Mouse (Mus musculus): Measurements from ENCODE around the gene Gkap1. TPM values are rescaled to one million over a fixed set of nuclear protein-coding genes. Genes with fewer than 3 reads are reported as not detected.

Gene Gkap1
- 21.0 and 21.5 TPM in 2 replicates for polyA plus RNA-seq (2014; fragmentation: Nextera tagmentation; extraction: Ambion mirVana)

DNA sequence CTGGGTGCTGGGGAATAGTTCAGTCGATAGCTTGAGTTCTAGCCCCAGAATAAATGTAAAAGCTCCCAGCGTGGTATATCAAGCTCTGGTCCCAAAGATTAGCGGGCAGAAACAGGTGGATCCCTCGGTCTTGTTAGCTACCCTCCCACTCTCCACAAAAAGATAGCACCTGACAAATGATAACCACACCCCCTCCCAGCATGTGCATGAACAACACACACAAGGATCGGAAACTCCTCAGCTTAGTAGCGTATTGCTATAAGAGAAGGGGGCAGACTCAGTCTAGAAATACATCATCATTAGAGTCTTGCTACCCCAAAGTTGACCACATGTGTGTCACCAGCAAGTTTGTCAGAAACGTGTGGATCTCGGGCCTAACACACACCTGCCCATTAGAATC, at the start of gene Gkap1:
Gkap1 (minus strand) TSS at position 101 of the 400 bp plus-strand sequence.
- H3K4me2 ChIP-seq (ENCODE audit: low read length), result peak within 1 kb of the TSS; percentile 77
- peak within 1 kb of the TSS; percentile 83 for H3K27ac ChIP-seq (ENCODE audit: low read depth)
- no peaks in the 10 kb centered on the region for H3K27me3 ChIP-seq (replicated peaks; ENCODE audit: control insufficient read depth, insufficient read depth, low read length)
- no peaks in the 10 kb centered on the region for H3K36me3 ChIP-seq (ENCODE audit: control insufficient read depth, insufficient read depth, low read length)
- no peak for DNase-seq (ENCODE audit: low spot score)
- peaks cover 13% of the 10 kb centered on the region; the same call in 1 of the 2 replicates for H3K4me1 ChIP-seq (replicated peaks; ENCODE audit: control insufficient read depth, insufficient read depth, low read length)
- H3K9me3 ChIP-seq (ENCODE audit: control insufficient read depth, low read length), result no peaks in the 10 kb centered on the region
- ATAC-seq (replicated peaks; ENCODE audit: low FRiP score, low TSS enrichment, low read depth), result no peak
- WGBS, result 75% methylated on average over 8 of the region's 8 CpGs
- H3K9ac ChIP-seq (ENCODE audit: low read length), result peak within 1 kb of the TSS; percentile 75
- H3K4me3 ChIP-seq (ENCODE audit: low read depth, low read length), result peak within 1 kb of the TSS; percentile 72

DNA sequence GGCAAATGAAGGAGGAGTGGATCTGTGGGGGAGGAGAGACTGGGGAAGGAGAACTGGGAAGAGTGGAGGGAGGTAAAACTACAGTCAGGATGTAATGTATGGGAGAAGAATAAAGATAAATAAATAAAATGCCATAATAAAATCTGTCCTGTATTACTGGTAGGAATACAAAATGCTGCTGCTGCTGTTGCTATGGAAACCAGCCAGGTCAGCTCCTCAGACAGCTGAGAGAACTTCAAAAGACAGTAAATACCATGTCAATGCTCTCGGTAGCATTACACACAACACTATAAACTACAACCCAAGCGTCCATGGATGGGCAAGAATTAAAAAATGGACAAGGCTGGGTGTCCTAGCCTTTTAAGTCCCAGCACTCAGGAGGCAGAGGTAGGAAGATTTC, 42.3 kb upstream of the Gkap1 start:
- no peak for ATAC-seq (replicated peaks; ENCODE audit: low FRiP score, low TSS enrichment, low read depth)
- no peaks in the 10 kb centered on the region for H3K36me3 ChIP-seq (ENCODE audit: control insufficient read depth, insufficient read depth, low read length)
- no peak overlapping the region for H3K27ac ChIP-seq (ENCODE audit: low read depth)
- no peaks in the 10 kb centered on the region for H3K27me3 ChIP-seq (replicated peaks; ENCODE audit: control insufficient read depth, insufficient read depth, low read length)
- no peak overlapping the region for H3K4me2 ChIP-seq (ENCODE audit: low read length)
- H3K4me3 ChIP-seq (ENCODE audit: low read depth, low read length), result no peak overlapping the region
- no peak overlapping the region for H3K9ac ChIP-seq (ENCODE audit: low read length)
- no peaks in the 10 kb centered on the region for H3K9me3 ChIP-seq (ENCODE audit: control insufficient read depth, low read length)
- H3K4me1 ChIP-seq (replicated peaks; ENCODE audit: control insufficient read depth, insufficient read depth, low read length), result no peaks in the 10 kb centered on the region
- 62% methylated on average over 2 of the region's 2 CpGs for WGBS
- DNase-seq (ENCODE audit: low spot score), result no peak

DNA sequence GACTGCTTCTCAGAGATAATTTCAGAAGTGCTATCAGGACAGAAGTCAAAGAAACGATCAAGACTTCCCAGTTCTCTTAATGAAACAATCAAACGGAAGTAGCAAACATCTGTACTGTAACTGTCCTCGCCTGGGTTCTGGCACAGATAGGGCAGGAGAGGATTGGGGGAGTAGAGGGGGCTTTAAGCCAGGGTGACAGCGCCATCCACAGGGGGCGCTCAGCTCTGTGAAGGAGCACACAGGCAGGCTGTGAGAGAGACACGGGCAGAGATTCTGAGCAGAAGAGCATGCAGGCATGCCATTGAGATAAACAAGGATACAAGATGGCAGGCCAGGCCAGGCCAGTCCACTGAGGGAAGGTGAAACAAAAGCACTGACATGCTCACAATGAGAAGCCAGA, 39.5 kb upstream of the Gkap1 start:
- WGBS, result 61% methylated on average over 6 of the region's 6 CpGs
- ATAC-seq (replicated peaks; ENCODE audit: low FRiP score, low TSS enrichment, low read depth) (no peak), DNase-seq (ENCODE audit: low spot score) (no peak)
- Histone ChIP-seq H3K36me3 (ENCODE audit: control insufficient read depth, insufficient read depth, low read length) (no peaks in the 10 kb centered on the region), H3K4me3 (ENCODE audit: low read depth, low read length) (no peak overlapping the region), H3K27me3 (replicated peaks; ENCODE audit: control insufficient read depth, insufficient read depth, low read length) (no peaks in the 10 kb centered on the region), H3K9ac (ENCODE audit: low read length) (no peak overlapping the region), H3K4me2 (ENCODE audit: low read length) (no peak overlapping the region), H3K4me1 (replicated peaks; ENCODE audit: control insufficient read depth, insufficient read depth, low read length) (no peaks in the 10 kb centered on the region), H3K27ac (ENCODE audit: low read depth) (no peak overlapping the region), H3K9me3 (ENCODE audit: control insufficient read depth, low read length) (no peaks in the 10 kb centered on the region)

DNA sequence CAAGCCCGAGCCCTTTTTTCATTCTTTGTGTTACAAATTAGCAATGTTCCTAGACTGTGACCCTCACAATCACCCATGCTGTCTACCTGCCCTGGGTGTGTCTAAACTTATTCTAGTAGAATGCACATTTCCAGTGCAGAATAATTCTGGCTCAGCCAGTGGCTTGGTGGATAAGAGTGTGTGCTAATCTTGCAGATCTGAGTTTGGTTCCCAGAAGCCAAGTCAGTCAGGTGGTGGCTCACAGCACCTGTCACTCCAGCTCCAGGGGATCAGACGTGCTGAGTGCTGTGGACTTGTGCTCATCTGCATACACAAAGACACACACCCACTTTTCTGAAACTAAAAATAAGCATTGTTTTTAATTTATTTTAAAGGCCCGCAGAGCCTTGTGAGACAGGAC, 38.3 kb upstream of the Gkap1 start:
- Histone ChIP-seq H3K27me3 (replicated peaks; ENCODE audit: control insufficient read depth, insufficient read depth, low read length) (no peaks in the 10 kb centered on the region), H3K36me3 (ENCODE audit: control insufficient read depth, insufficient read depth, low read length) (no peaks in the 10 kb centered on the region), H3K4me1 (replicated peaks; ENCODE audit: control insufficient read depth, insufficient read depth, low read length) (no peaks in the 10 kb centered on the region), H3K4me3 (ENCODE audit: low read depth, low read length) (no peak overlapping the region), H3K4me2 (ENCODE audit: low read length) (no peak overlapping the region), H3K9me3 (ENCODE audit: control insufficient read depth, low read length) (no peaks in the 10 kb centered on the region), H3K27ac (ENCODE audit: low read depth) (no peak overlapping the region), H3K9ac (ENCODE audit: low read length) (no peak overlapping the region)
- no peak for ATAC-seq (replicated peaks; ENCODE audit: low FRiP score, low TSS enrichment, low read depth)
- DNase-seq (ENCODE audit: low spot score), result no peak
- WGBS, result 76% methylated on average over 3 of the region's 3 CpGs

DNA sequence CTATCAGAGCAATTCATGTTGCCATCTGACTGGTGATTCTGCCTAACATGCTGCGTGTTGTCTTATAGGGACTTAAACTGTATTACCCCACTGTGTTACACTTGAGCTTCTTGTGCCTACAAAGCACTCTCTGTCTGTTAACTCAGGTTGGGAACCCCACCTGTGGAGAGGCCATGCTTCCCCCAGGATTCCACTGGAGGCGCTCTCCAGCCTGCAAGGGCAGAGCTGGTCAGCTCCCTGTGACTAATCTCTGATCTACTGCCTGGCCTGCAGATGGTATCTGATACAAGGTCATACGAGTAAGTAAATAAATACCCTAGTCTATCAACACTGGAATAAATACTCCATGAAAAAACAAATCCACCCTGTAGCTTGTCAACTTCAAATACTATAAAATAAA, 35.9 kb upstream of the Gkap1 start:
- H3K4me2 ChIP-seq (ENCODE audit: low read length), result no peak overlapping the region

DNA sequence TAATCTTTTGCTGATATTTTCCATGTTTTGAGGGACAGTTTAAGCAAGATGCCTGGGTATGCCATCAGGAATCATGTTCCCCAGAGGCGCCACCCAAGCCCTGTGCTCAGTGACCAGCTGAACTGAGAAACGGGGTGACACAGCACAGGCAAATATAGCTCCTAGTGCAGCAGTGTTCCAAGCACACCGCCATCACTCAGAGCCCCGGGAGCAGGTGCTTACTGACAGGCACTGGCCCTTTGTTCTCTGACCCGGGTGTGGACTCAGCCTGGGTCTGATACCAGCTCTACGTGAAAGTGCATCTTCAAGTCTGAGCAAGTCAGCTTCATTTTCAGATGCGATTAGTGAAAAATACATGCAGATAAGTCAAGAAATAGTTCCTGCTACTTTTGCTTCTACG, 34.0 kb upstream of the Gkap1 start:
- DNase-seq (ENCODE audit: low spot score), result no peak
- Histone ChIP-seq H3K4me1 (replicated peaks; ENCODE audit: control insufficient read depth, insufficient read depth, low read length) (no peaks in the 10 kb centered on the region), H3K27ac (ENCODE audit: low read depth) (no peak overlapping the region), H3K4me3 (ENCODE audit: low read depth, low read length) (no peak overlapping the region), H3K36me3 (ENCODE audit: control insufficient read depth, insufficient read depth, low read length) (no peaks in the 10 kb centered on the region), H3K9me3 (ENCODE audit: control insufficient read depth, low read length) (no peaks in the 10 kb centered on the region), H3K9ac (ENCODE audit: low read length) (no peak overlapping the region), H3K27me3 (replicated peaks; ENCODE audit: control insufficient read depth, insufficient read depth, low read length) (no peaks in the 10 kb centered on the region), H3K4me2 (ENCODE audit: low read length) (no peak overlapping the region)
- 76% methylated on average over 8 of the region's 8 CpGs for WGBS
- ATAC-seq (replicated peaks; ENCODE audit: low FRiP score, low TSS enrichment, low read depth), result no peak

More for the DNA sequence above, 35.9 kb upstream of the Gkap1 start:
- Histone ChIP-seq H3K4me1 (replicated peaks; ENCODE audit: control insufficient read depth, insufficient read depth, low read length) (no peaks in the 10 kb centered on the region), H3K27ac (ENCODE audit: low read depth) (no peak overlapping the region), H3K9ac (ENCODE audit: low read length) (no peak overlapping the region), H3K27me3 (replicated peaks; ENCODE audit: control insufficient read depth, insufficient read depth, low read length) (no peaks in the 10 kb centered on the region), H3K36me3 (ENCODE audit: control insufficient read depth, insufficient read depth, low read length) (no peaks in the 10 kb centered on the region), H3K9me3 (ENCODE audit: control insufficient read depth, low read length) (no peaks in the 10 kb centered on the region), H3K4me3 (ENCODE audit: low read depth, low read length) (no peak overlapping the region)
- no peak for DNase-seq (ENCODE audit: low spot score)
- ATAC-seq (replicated peaks; ENCODE audit: low FRiP score, low TSS enrichment, low read depth), result no peak
- 46% methylated on average over 3 of the region's 3 CpGs for WGBS

DNA sequence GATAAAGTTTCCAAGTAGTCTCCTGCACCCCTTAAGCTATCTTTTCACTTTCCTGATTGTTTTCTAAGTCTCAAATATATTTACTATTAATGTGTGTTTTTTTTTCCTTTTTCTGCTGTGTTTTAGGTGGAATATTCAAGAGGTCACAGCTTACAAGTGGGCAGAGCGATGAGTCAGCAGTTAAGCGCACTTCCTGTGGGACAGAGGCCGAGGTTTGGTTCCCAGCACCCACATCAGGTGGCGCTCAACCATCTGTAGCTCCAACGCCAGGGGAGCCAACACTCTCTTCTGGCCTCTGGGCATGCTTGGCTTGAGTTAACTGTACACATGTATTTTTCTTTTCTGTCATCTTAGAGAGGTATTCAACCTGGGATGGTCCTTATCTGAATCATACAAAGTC, 32.0 kb upstream of the Gkap1 start:
- Histone ChIP-seq H3K9me3 (ENCODE audit: control insufficient read depth, low read length) (no peaks in the 10 kb centered on the region), H3K27me3 (replicated peaks; ENCODE audit: control insufficient read depth, insufficient read depth, low read length) (no peaks in the 10 kb centered on the region), H3K27ac (ENCODE audit: low read depth) (no peak overlapping the region), H3K4me1 (replicated peaks; ENCODE audit: control insufficient read depth, insufficient read depth, low read length) (no peaks in the 10 kb centered on the region), H3K4me2 (ENCODE audit: low read length) (no peak overlapping the region), H3K4me3 (ENCODE audit: low read depth, low read length) (no peak overlapping the region), H3K36me3 (ENCODE audit: control insufficient read depth, insufficient read depth, low read length) (no peaks in the 10 kb centered on the region), H3K9ac (ENCODE audit: low read length) (no peak overlapping the region)
- ATAC-seq (replicated peaks; ENCODE audit: low FRiP score, low TSS enrichment, low read depth), result no peak
- WGBS, result 90% methylated on average over 5 of the region's 5 CpGs
- DNase-seq (ENCODE audit: low spot score), result no peak

DNA sequence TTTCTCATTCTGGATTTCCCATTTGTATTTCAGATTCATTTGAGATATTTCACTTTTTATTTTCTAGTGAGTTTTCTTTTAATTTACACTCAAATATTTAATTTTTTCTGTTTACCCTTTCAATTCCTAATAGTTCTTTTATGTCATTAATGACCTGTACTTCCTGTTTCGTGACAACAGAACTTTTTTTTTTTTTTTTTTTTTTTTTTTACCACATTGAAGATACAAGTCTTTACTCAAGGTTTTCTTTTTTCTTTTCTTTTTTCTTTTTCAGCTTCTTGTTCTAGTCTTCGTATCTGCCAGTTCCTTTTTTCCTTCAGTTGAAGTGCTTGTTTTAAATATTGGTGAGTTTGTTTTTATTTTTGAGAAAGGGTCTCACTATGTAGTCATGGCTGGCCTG, 29.7 kb upstream of the Gkap1 start:
- Histone ChIP-seq H3K4me3 (ENCODE audit: low read depth, low read length) (no peak overlapping the region), H3K36me3 (ENCODE audit: control insufficient read depth, insufficient read depth, low read length) (no peaks in the 10 kb centered on the region), H3K9ac (ENCODE audit: low read length) (no peak overlapping the region), H3K4me1 (replicated peaks; ENCODE audit: control insufficient read depth, insufficient read depth, low read length) (no peaks in the 10 kb centered on the region), H3K4me2 (ENCODE audit: low read length) (no peak overlapping the region), H3K27ac (ENCODE audit: low read depth) (no peak overlapping the region), H3K27me3 (replicated peaks; ENCODE audit: control insufficient read depth, insufficient read depth, low read length) (no peaks in the 10 kb centered on the region), H3K9me3 (ENCODE audit: control insufficient read depth, low read length) (no peaks in the 10 kb centered on the region)
- ATAC-seq (replicated peaks; ENCODE audit: low FRiP score, low TSS enrichment, low read depth) (no peak), DNase-seq (ENCODE audit: low spot score) (no peak)
- WGBS, result 77% methylated on average over 2 of the region's 2 CpGs

DNA sequence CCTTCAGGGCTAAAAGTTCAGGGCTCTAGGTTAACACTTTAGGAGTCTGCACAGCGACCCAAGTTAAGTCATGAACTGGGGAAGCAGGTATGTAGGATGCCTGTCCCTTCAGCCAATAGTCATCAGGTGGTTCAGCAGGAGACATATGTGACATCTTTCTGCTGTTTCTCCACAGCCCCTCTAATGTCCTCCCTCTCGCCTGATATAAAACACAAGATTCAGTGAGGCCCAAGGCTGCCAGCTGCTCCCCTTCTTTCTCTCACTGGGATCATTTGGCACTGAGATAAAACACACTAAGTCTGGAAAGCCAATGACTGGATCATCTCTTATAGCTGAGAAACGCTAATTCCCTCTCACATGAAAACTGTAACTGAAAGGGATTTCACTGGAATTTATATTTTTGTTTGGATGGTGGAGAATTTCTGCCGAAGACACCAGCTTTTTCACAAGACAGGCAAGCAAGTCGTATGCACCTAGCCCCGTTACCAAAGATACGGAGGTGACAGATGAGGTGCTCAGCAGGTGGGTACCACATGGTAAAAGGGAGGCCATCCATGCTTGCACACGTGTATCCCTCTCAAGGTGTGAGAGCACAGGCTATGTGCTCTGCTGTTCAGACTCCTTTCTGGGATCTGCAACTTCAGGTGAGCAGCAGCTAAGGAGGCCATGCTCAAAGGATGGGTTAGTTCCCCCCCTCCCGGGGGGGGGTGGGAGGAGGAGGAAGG, 27.1 kb upstream of the Gkap1 start:
- 74% methylated on average over 9 of the region's 9 CpGs for WGBS
- Histone ChIP-seq H3K4me1 (replicated peaks; ENCODE audit: control insufficient read depth, insufficient read depth, low read length) (no peaks in the 10 kb centered on the region), H3K9ac (ENCODE audit: low read length) (no peak overlapping the region), H3K27ac (ENCODE audit: low read depth) (no peak overlapping the region), H3K36me3 (ENCODE audit: control insufficient read depth, insufficient read depth, low read length) (no peaks in the 10 kb centered on the region), H3K9me3 (ENCODE audit: control insufficient read depth, low read length) (no peaks in the 10 kb centered on the region), H3K4me2 (ENCODE audit: low read length) (no peak overlapping the region), H3K27me3 (replicated peaks; ENCODE audit: control insufficient read depth, insufficient read depth, low read length) (no peaks in the 10 kb centered on the region), H3K4me3 (ENCODE audit: low read depth, low read length) (no peak overlapping the region)
- DNase-seq (ENCODE audit: low spot score) (no peak), ATAC-seq (replicated peaks; ENCODE audit: low FRiP score, low TSS enrichment, low read depth) (no peak)

All from intestine, embryonic 14.5 days (tissue).